Mouse (Mus musculus) embryonic fibroblast, embryonic 13.5 days (primary cell): ENCODE data around the gene Tns2.

Source experiments
- CTCF ChIP-seq: IDR thresholded peaks from 2 replicates; pipeline ENCODE4 v1.5.1; 2011; ENCODE audit warnings: mild to moderate bottlenecking, control low read depth, low read length, moderate library complexity, borderline replicate concordance; ENCODE audit not compliant: insufficient read depth
- POLR2A ChIP-seq: IDR thresholded peaks from 2 replicates; pipeline ENCODE4 v1.6.1; 2011; ENCODE audit warnings: low read depth, mild to moderate bottlenecking, control low read depth, low read length, moderate library complexity

GRCm38 (mm10) chr15:102142914-102143912 lies 43.0 kb downstream of the Tns2 start:
- TF ChIP-seq CTCF = no peak
- TF ChIP-seq POLR2A = peak; percentile 72
